Mouse (Mus musculus) lung, postnatal 0 days (tissue): Measurements from ENCODE around the gene Hebp1. TPM values are rescaled to one million over a fixed set of nuclear protein-coding genes. Genes with fewer than 3 reads are reported as not detected.

ENCODE experiments used
- ATAC-seq: fragments of 200-750 bp; cut with Nextera tagmentation; 2 replicates; pipeline ENCODE4 v1.8.0; 2017; ENCODE audit warnings: moderate library complexity
- DNase-seq: peaks from one replicate; pipeline ENCODE4 v3.0.0-alpha.2; 2016; ENCODE audit warnings: low spot score
- H3K27ac ChIP-seq: fragments of 300-500 bp; sonication (generic); 2 replicates; pipeline ENCODE4 v1.5.1; 2014; ENCODE audit warnings: antibody characterized with exemption, mild to moderate bottlenecking, low read length, mixed read lengths
- H3K27me3 ChIP-seq: fragments of 300-500 bp; sonication (generic); replicated peaks from 2 replicates; pipeline ENCODE4 v1.6.1; 2014; ENCODE audit warnings: low read length, mixed read lengths; ENCODE audit not compliant: insufficient read depth
- H3K36me3 ChIP-seq: fragments of 300-500 bp; sonication (generic); 2 replicates; pipeline ENCODE4 v1.6.1; 2014; ENCODE audit warnings: low read length, mixed read lengths; ENCODE audit not compliant: insufficient read depth
- H3K4me1 ChIP-seq: fragments of 300-500 bp; sonication (generic); 2 replicates; pipeline ENCODE4 v1.6.1; 2014; ENCODE audit warnings: antibody characterized with exemption, low read depth, low read length, mixed read lengths; ENCODE audit not compliant: insufficient read depth
- H3K4me2 ChIP-seq: fragments of 300-500 bp; sonication (generic); replicated peaks from 2 replicates; pipeline ENCODE4 v1.6.1; 2014; ENCODE audit warnings: low read depth, mild to moderate bottlenecking, low read length, moderate library complexity, mixed read lengths
- H3K4me3 ChIP-seq: fragments of 300-500 bp; sonication (generic); 2 replicates; pipeline ENCODE4 v1.5.1; 2014; ENCODE audit warnings: low read depth, low read length
- H3K9ac ChIP-seq: fragments of 300-500 bp; sonication (generic); replicated peaks from 2 replicates; pipeline ENCODE4 v1.6.1; 2014; ENCODE audit warnings: low read depth, mild to moderate bottlenecking
- H3K9me3 ChIP-seq: fragments of 300-500 bp; sonication (generic); 2 replicates; pipeline ENCODE4 v1.6.1; 2016; ENCODE audit warnings: low read length, mixed read lengths
- CTCF ChIP-seq: IDR thresholded peaks from 2 replicates; pipeline ENCODE4 v1.5.1; 2016; ENCODE audit warnings: antibody characterized with exemption, mild to moderate bottlenecking
- EP300 ChIP-seq: IDR thresholded peaks from 2 replicates; pipeline ENCODE4 v1.6.1; 2016; ENCODE audit warnings: antibody characterized with exemption, mild to moderate bottlenecking, control low read depth
- WGBS: fragments of 180-500 bp; shearing (Covaris S2); extraction: QIAGEN DNeasy Blood & Tissue Kit; methylation state at CpG from one replicate; pipeline ENCODE4 v1.1.7; 2014; 5-methylcytosine and 5-hydroxymethylcytosine counted together
- polyA plus RNA-seq: library from polyadenylated mRNA; unstranded; fragments of >200 nt; fragmentation: Nextera tagmentation; extraction: Ambion mirVana; gene quantifications from 2 replicates; pipeline ENCODE4 v1.2.1, GENCODE M21; 2015

Gene Hebp1
- polyA plus RNA-seq, 1 experiment from 2014 or later, result 16.5 TPM

GRCm38 (mm10) chr6:135150311-135150710 is 47.5 kb downstream of the Hebp1 start:
- Histone ChIP-seq H3K4me2 (no peak overlapping the region), H3K36me3 (no peaks in the 10 kb centered on the region), H3K4me3 (no peak overlapping the region), H3K9ac (no peak overlapping the region), H3K9me3 (no peaks in the 10 kb centered on the region), H3K27ac (no peak overlapping the region), H3K4me1 (no peaks in the 10 kb centered on the region), H3K27me3 (no peaks in the 10 kb centered on the region)
- TF ChIP-seq CTCF (peak; percentile 76), EP300 (no peak)
- ATAC-seq (peak; percentile 41; the same call in 1 of the 2 replicates), DNase-seq (peak; percentile 67)
- 20% methylated on average over 5 of the region's 5 CpGs for WGBS

GRCm38 (mm10) chr6:135149722-135150121 is 48.1 kb downstream of the Hebp1 start:
- no peaks in the 10 kb centered on the region for H3K9me3 ChIP-seq
- H3K27ac ChIP-seq, result no peak overlapping the region
- no peak overlapping the region for H3K4me3 ChIP-seq
- no peak overlapping the region for H3K4me2 ChIP-seq
- ATAC-seq, result no peak
- no peak for DNase-seq
- H3K9ac ChIP-seq, result no peak overlapping the region
- no peak for TF ChIP-seq CTCF
- TF ChIP-seq EP300, result no peak
- no peaks in the 10 kb centered on the region for H3K27me3 ChIP-seq
- H3K4me1 ChIP-seq, result no peaks in the 10 kb centered on the region
- no peaks in the 10 kb centered on the region for H3K36me3 ChIP-seq
- WGBS, result 78% methylated on average over 4 of the region's 4 CpGs

- 79% methylated on average over 4 of the region's 4 CpGs for WGBS
- TF ChIP-seq CTCF (no peak), EP300 (no peak)
These were observed 48.6 kb downstream of the Hebp1 start for GRCm38 (mm10) chr6:135149175-135149574.

GRCm38 (mm10) chr6:135148506-135148905 is 49.3 kb downstream of the Hebp1 start:
- H3K4me3 ChIP-seq, result no peak overlapping the region
- H3K27ac ChIP-seq, result no peak overlapping the region
- no peak overlapping the region for H3K9ac ChIP-seq
- no peaks in the 10 kb centered on the region for H3K9me3 ChIP-seq
- no peaks in the 10 kb centered on the region for H3K36me3 ChIP-seq
- WGBS, result 27% methylated on average over 1 of the region's 1 CpGs
- H3K4me1 ChIP-seq, result no peaks in the 10 kb centered on the region
- no peak overlapping the region for H3K4me2 ChIP-seq
- DNase-seq, result peak; percentile 58
- TF ChIP-seq CTCF (peak; percentile 85), EP300 (no peak)
- ATAC-seq, result no peak
- H3K27me3 ChIP-seq, result no peaks in the 10 kb centered on the region

More at GRCm38 (mm10) chr6:135149175-135149574, 48.6 kb downstream of the Hebp1 start:
- no peaks in the 10 kb centered on the region for H3K9me3 ChIP-seq
- no peaks in the 10 kb centered on the region for H3K4me1 ChIP-seq
- H3K36me3 ChIP-seq, result no peaks in the 10 kb centered on the region
- no peak for DNase-seq
- no peak overlapping the region for H3K4me3 ChIP-seq
- no peaks in the 10 kb centered on the region for H3K27me3 ChIP-seq
- ATAC-seq, result no peak
- H3K27ac ChIP-seq, result no peak overlapping the region
- no peak overlapping the region for H3K4me2 ChIP-seq
- no peak overlapping the region for H3K9ac ChIP-seq

- no peaks in the 10 kb centered on the region for H3K9me3 ChIP-seq
- H3K27me3 ChIP-seq, result no peaks in the 10 kb centered on the region
- no peak for TF ChIP-seq CTCF
- no peak for TF ChIP-seq EP300
- WGBS, result 85% methylated on average over 5 of the region's 5 CpGs
- H3K27ac ChIP-seq, result no peak overlapping the region
- no peaks in the 10 kb centered on the region for H3K36me3 ChIP-seq
- no peak overlapping the region for H3K4me2 ChIP-seq
- no peaks in the 10 kb centered on the region for H3K4me1 ChIP-seq
- no peak overlapping the region for H3K9ac ChIP-seq
- DNase-seq, result no peak
- H3K4me3 ChIP-seq, result no peak overlapping the region
- ATAC-seq, result no peak
These were observed 51.8 kb downstream of the Hebp1 start for GRCm38 (mm10) chr6:135145976-135146375.

- Histone ChIP-seq H3K4me1 (no peaks in the 10 kb centered on the region), H3K27ac (no peak overlapping the region), H3K9ac (no peak overlapping the region), H3K36me3 (no peaks in the 10 kb centered on the region), H3K4me3 (no peak overlapping the region), H3K27me3 (no peaks in the 10 kb centered on the region), H3K4me2 (no peak overlapping the region), H3K9me3 (no peaks in the 10 kb centered on the region)
- 3% methylated on average over 3 of the region's 3 CpGs for WGBS
- peak; percentile 87 for DNase-seq
- peak; percentile 59 for ATAC-seq
- peak; percentile 95 for TF ChIP-seq CTCF
- no peak for TF ChIP-seq EP300
These were observed 53.3 kb downstream of the Hebp1 start for GRCm38 (mm10) chr6:135144516-135144915.

- ATAC-seq (no peak), DNase-seq (no peak)
- no peaks in the 10 kb centered on the region for H3K27me3 ChIP-seq
- no peaks in the 10 kb centered on the region for H3K9me3 ChIP-seq
- H3K4me1 ChIP-seq, result no peaks in the 10 kb centered on the region
- no peak overlapping the region for H3K4me2 ChIP-seq
- 92% methylated on average over 5 of the region's 5 CpGs for WGBS
- H3K27ac ChIP-seq, result no peak overlapping the region
- H3K4me3 ChIP-seq, result no peak overlapping the region
- H3K36me3 ChIP-seq, result no peaks in the 10 kb centered on the region
- TF ChIP-seq EP300 (no peak), CTCF (no peak)
- no peak overlapping the region for H3K9ac ChIP-seq
These were observed 54.7 kb downstream of the Hebp1 start for GRCm38 (mm10) chr6:135143151-135143550.
